Comparison of ENCODE assay signal across 7 mouse cellular contexts in the genomic region with DNA sequence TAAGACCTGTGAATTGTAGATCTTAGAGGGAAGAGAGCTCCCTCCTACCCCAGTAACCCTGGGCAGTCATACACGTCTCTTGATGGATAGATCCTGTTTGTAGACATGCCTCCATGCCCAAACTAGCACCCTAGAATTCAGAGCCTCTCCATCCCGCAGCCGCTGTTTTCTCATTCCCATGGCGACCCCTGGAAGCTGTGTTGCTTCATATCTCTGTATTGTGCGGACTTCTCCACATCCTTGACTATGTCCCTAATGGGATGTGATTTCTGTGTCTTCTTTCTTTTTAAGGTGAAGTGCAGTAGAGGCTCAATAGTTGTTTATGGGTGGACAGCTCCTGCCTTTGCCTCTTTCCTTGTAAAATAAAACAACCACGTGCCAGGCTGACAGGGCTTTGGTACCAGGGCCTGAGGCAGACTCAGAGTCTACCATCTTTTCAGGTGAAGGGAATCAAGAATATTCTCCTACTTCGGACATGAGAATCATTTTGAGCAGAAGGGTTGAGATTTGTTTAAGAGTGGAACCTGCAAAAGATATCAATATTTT. TPM values are rescaled to one million over a fixed set of nuclear protein-coding genes. Genes with fewer than 3 reads are reported as not detected.
A peak's percentile ranks its signal among the peaks of the same experiment; 100 is the strongest.
DNase-seq lines count a peak whose midpoint lies in the region; ATAC-seq lines count a peak whose summit lies in the region.

No protein-coding gene starts in this region.

- H3K36me3 ChIP-seq in lung, embryonic 16.5 days (ENCODE audit: control insufficient read depth, insufficient read depth, low read length) = no peaks in the 10 kb centered on the region
- no peaks in the 10 kb centered on the region for H3K36me3 ChIP-seq in embryonic facial prominence, embryonic 13.5 days
- H3K36me3 ChIP-seq in intestine, embryonic 14.5 days (ENCODE audit: control insufficient read depth, insufficient read depth, low read length) = no peaks in the 10 kb centered on the region
- H3K36me3 ChIP-seq in neural tube, embryonic 15.5 days = no peaks in the 10 kb centered on the region

- H3K27me3 ChIP-seq in lung, embryonic 16.5 days (ENCODE audit: control insufficient read depth, insufficient read depth, low read depth, low read length) = no peaks in the 10 kb centered on the region
- no peaks in the 10 kb centered on the region for H3K27me3 ChIP-seq in embryonic facial prominence, embryonic 13.5 days
- no peaks in the 10 kb centered on the region for H3K27me3 ChIP-seq in intestine, embryonic 14.5 days (replicated peaks; ENCODE audit: control insufficient read depth, insufficient read depth, low read length)
- H3K27me3 ChIP-seq in neural tube, embryonic 15.5 days (replicated peaks) = no peaks in the 10 kb centered on the region

- DNase-seq in lung, postnatal 14 days = no peak
- no peak for DNase-seq in intestine, embryonic 14.5 days (ENCODE audit: low spot score)
- DNase-seq in ovary, postnatal 14 days (ENCODE audit: low spot score) = no peak
- no peak for DNase-seq in right cerebral cortex, postnatal 10 days (ENCODE audit: low spot score in 2 of 2)

- WGBS in lung, embryonic 16.5 days = 68% methylated on average over 7 of the region's 7 CpGs
- 74% methylated on average over 7 of the region's 7 CpGs for WGBS in embryonic facial prominence, embryonic 13.5 days
- WGBS in intestine, embryonic 14.5 days = 70% methylated on average over 7 of the region's 7 CpGs
- 71% methylated on average over 7 of the region's 7 CpGs for WGBS in neural tube, embryonic 15.5 days

- H3K4me2 ChIP-seq in lung, embryonic 16.5 days (ENCODE audit: low read depth, low read length) = peak overlapping the region; percentile 84
- peak overlapping the region; percentile 76 for H3K4me2 ChIP-seq in embryonic facial prominence, embryonic 13.5 days
- H3K4me2 ChIP-seq in intestine, embryonic 14.5 days (ENCODE audit: low read length) = peak overlapping the region; percentile 68
- peak overlapping the region; percentile 73 for H3K4me2 ChIP-seq in neural tube, embryonic 15.5 days

- ATAC-seq in lung, embryonic 16.5 days (ENCODE audit: low read depth) = no peak
- ATAC-seq in embryonic facial prominence, embryonic 13.5 days (ENCODE audit: insufficient number of reproducible peaks, insufficient read depth, low FRiP score, low TSS enrichment, low read depth) = no peak
- ATAC-seq in intestine, embryonic 14.5 days (replicated peaks; ENCODE audit: low FRiP score, low TSS enrichment, low read depth) = no peak
- ATAC-seq in neural tube, embryonic 15.5 days (ENCODE audit: low FRiP score) = no peak

- peaks cover 12% of the 10 kb centered on the region for H3K4me1 ChIP-seq in lung, embryonic 16.5 days (replicated peaks; ENCODE audit: control insufficient read depth, insufficient read depth, low read length)
- H3K4me1 ChIP-seq in embryonic facial prominence, embryonic 13.5 days = peaks cover 38% of the 10 kb centered on the region
- H3K4me1 ChIP-seq in intestine, embryonic 14.5 days (replicated peaks; ENCODE audit: control insufficient read depth, insufficient read depth, low read length) = peaks cover 28% of the 10 kb centered on the region
- peaks cover 36% of the 10 kb centered on the region for H3K4me1 ChIP-seq in neural tube, embryonic 15.5 days

- H3K27ac ChIP-seq in lung, embryonic 16.5 days (ENCODE audit: low read length) = peak overlapping the region; percentile 97
- peak overlapping the region; percentile 99 for H3K27ac ChIP-seq in embryonic facial prominence, embryonic 13.5 days
- peak overlapping the region; percentile 96 for H3K27ac ChIP-seq in intestine, embryonic 14.5 days (ENCODE audit: low read depth)
- H3K27ac ChIP-seq in neural tube, embryonic 15.5 days (replicated peaks) = peak overlapping the region; percentile 99

- no peaks in the 10 kb centered on the region for H3K9me3 ChIP-seq in lung, embryonic 16.5 days (ENCODE audit: control insufficient read depth, low read length)
- no peaks in the 10 kb centered on the region for H3K9me3 ChIP-seq in embryonic facial prominence, embryonic 13.5 days
- H3K9me3 ChIP-seq in intestine, embryonic 14.5 days (ENCODE audit: control insufficient read depth, low read length) = no peaks in the 10 kb centered on the region
- H3K9me3 ChIP-seq in neural tube, embryonic 15.5 days (replicated peaks) = no peaks in the 10 kb centered on the region

- peak overlapping the region; percentile 63 for H3K4me3 ChIP-seq in lung, embryonic 16.5 days (ENCODE audit: low read length)
- peak overlapping the region; percentile 62 for H3K4me3 ChIP-seq in embryonic facial prominence, embryonic 13.5 days
- peak overlapping the region; percentile 63 for H3K4me3 ChIP-seq in intestine, embryonic 14.5 days (ENCODE audit: low read depth, low read length)
- peak overlapping the region; percentile 66; the same call in 1 of the 2 replicates for H3K4me3 ChIP-seq in neural tube, embryonic 15.5 days (replicated peaks)

- peak overlapping the region; percentile 80 for H3K9ac ChIP-seq in lung, embryonic 16.5 days (ENCODE audit: low read length)
- H3K9ac ChIP-seq in embryonic facial prominence, embryonic 13.5 days = peak overlapping the region; percentile 83
- H3K9ac ChIP-seq in intestine, embryonic 14.5 days (ENCODE audit: low read length) = peak overlapping the region; percentile 85
- no peak overlapping the region for H3K9ac ChIP-seq in neural tube, embryonic 15.5 days (replicated peaks)

RNA-seq across cellular contexts. Expression of a gene that starts 1.4 kb away (rescaled TPM):
- 9.8 and 12.3 TPM in 2 replicates for polyA plus RNA-seq in lung, embryonic 16.5 days (2015; fragmentation: Nextera tagmentation; extraction: Ambion mirVana)
- 11.2 and 12.5 TPM in 2 replicates for polyA plus RNA-seq in embryonic facial prominence, embryonic 13.5 days (2015; fragmentation: Nextera tagmentation; extraction: Ambion mirVana)
- polyA plus RNA-seq in intestine, embryonic 14.5 days (2014; fragmentation: Nextera tagmentation; extraction: Ambion mirVana) = 11.1 and 14.2 TPM in 2 replicates
- 4.9 and 5.1 TPM in 2 replicates for polyA plus RNA-seq in neural tube, embryonic 15.5 days (2015; fragmentation: Nextera tagmentation; extraction: Ambion mirVana)

RNA-seq across cellular contexts. Expression of a gene that starts 4.0 kb away (rescaled TPM):
- polyA plus RNA-seq in lung, embryonic 16.5 days (2015; fragmentation: Nextera tagmentation; extraction: Ambion mirVana) = 55.7 and 61.1 TPM in 2 replicates
- 80.9 and 96.2 TPM in 2 replicates for polyA plus RNA-seq in embryonic facial prominence, embryonic 13.5 days (2015; fragmentation: Nextera tagmentation; extraction: Ambion mirVana)
- 77.9 and 79.1 TPM in 2 replicates for polyA plus RNA-seq in intestine, embryonic 14.5 days (2014; fragmentation: Nextera tagmentation; extraction: Ambion mirVana)
- polyA plus RNA-seq in neural tube, embryonic 15.5 days (2015; fragmentation: Nextera tagmentation; extraction: Ambion mirVana) = 9.4 and 16.0 TPM in 2 replicates

RNA-seq across cellular contexts. Expression of a gene that starts 5.1 kb away (rescaled TPM):
- polyA plus RNA-seq in lung, embryonic 16.5 days (2015; fragmentation: Nextera tagmentation; extraction: Ambion mirVana) = 13.0 and 14.5 TPM in 2 replicates
- 13.8 and 13.9 TPM in 2 replicates for polyA plus RNA-seq in embryonic facial prominence, embryonic 13.5 days (2015; fragmentation: Nextera tagmentation; extraction: Ambion mirVana)
- 20.1 and 22.0 TPM in 2 replicates for polyA plus RNA-seq in intestine, embryonic 14.5 days (2014; fragmentation: Nextera tagmentation; extraction: Ambion mirVana)
- 0.61 and 3.0 TPM in 2 replicates for polyA plus RNA-seq in neural tube, embryonic 15.5 days (2015; fragmentation: Nextera tagmentation; extraction: Ambion mirVana)

RNA-seq across cellular contexts. Expression of a gene that starts 18.0 kb away (rescaled TPM):
- 1.0 and 2.3 TPM in 2 replicates for polyA plus RNA-seq in lung, embryonic 16.5 days (2015; fragmentation: Nextera tagmentation; extraction: Ambion mirVana)
- 1.5 TPM in 1 of 2 replicates, not detected in the other for polyA plus RNA-seq in embryonic facial prominence, embryonic 13.5 days (2015; fragmentation: Nextera tagmentation; extraction: Ambion mirVana)
- 0.56 and 2.0 TPM in 2 replicates for polyA plus RNA-seq in intestine, embryonic 14.5 days (2014; fragmentation: Nextera tagmentation; extraction: Ambion mirVana)
- 0.14 and 0.65 TPM in 2 replicates for polyA plus RNA-seq in neural tube, embryonic 15.5 days (2015; fragmentation: Nextera tagmentation; extraction: Ambion mirVana)

RNA-seq across cellular contexts. Expression of a gene that starts 19.2 kb away (rescaled TPM):
- polyA plus RNA-seq in lung, embryonic 16.5 days (2015; fragmentation: Nextera tagmentation; extraction: Ambion mirVana) = 16.9 and 21.5 TPM in 2 replicates
- 14.9 and 20.9 TPM in 2 replicates for polyA plus RNA-seq in embryonic facial prominence, embryonic 13.5 days (2015; fragmentation: Nextera tagmentation; extraction: Ambion mirVana)
- 16.3 and 23.3 TPM in 2 replicates for polyA plus RNA-seq in intestine, embryonic 14.5 days (2014; fragmentation: Nextera tagmentation; extraction: Ambion mirVana)
- 9.8 and 14.3 TPM in 2 replicates for polyA plus RNA-seq in neural tube, embryonic 15.5 days (2015; fragmentation: Nextera tagmentation; extraction: Ambion mirVana)
